Mouse (Mus musculus) small intestine, adult 2 months (tissue): Measurements from ENCODE around the gene Disp1.

Experiments
- CTCF ChIP-seq: fragments of 200-500 bp; IDR thresholded peaks from 2 replicates; pipeline ENCODE4 v1.5.1; 2012; ENCODE audit warnings: low read depth, mild to moderate bottlenecking, control low read depth, inconsistent platforms, low read length, moderate library complexity, mixed read lengths; ENCODE audit not compliant: insufficient replicate concordance, insufficient read length; ENCODE audit errors: extremely low read depth
- POLR2A ChIP-seq: fragments of 200-500 bp; IDR thresholded peaks from 2 replicates; pipeline ENCODE4 v1.6.1; 2012; ENCODE audit warnings: low read depth, mild to moderate bottlenecking, control low read depth, inconsistent platforms, low read length, moderate library complexity

- no peak for TF ChIP-seq POLR2A
- TF ChIP-seq CTCF = no peak
Observed at GRCm38 (mm10) chr1:183216691-183217090, 4.6 kb downstream of the Disp1 start.
